Mouse (Mus musculus) liver, embryonic 14.5 days (tissue): ENCODE results near the gene Zbtb33. TPM values are rescaled to one million over a fixed set of nuclear protein-coding genes. Genes with fewer than 3 reads are reported as not detected.

ENCODE experiments used
- ATAC-seq: fragments of 200-750 bp; cut with Nextera tagmentation; 2 replicates; pipeline ENCODE4 v1.8.0; 2017; ENCODE audit warnings: moderate number of reproducible peaks, mild to moderate bottlenecking, moderate library complexity; ENCODE audit not compliant: insufficient read depth
- DNase-seq, 3 experiments: peaks; one replicate each; pipeline ENCODE4 v3.0.0-alpha.2; 2012 to 2013; ENCODE audit warnings: low read depth in 3 of 3, low spot score in 3 of 3
- H3K27ac ChIP-seq: fragments of 300-500 bp; sonication (generic); 2 replicates; pipeline ENCODE4 v1.5.1; 2014; ENCODE audit warnings: moderate library complexity, mild to moderate bottlenecking, control low read depth, inconsistent platforms
- H3K27me3 ChIP-seq: fragments of 300-500 bp; sonication (generic); 2 replicates; pipeline ENCODE4 v1.6.1; 2014; ENCODE audit warnings: mild to moderate bottlenecking, low read length, moderate library complexity; ENCODE audit not compliant: control insufficient read depth, insufficient read depth
- H3K36me3 ChIP-seq: fragments of 300-500 bp; sonication (generic); replicated peaks from 2 replicates; pipeline ENCODE4 v1.6.1; 2014; ENCODE audit warnings: low read depth; ENCODE audit not compliant: control insufficient read depth, insufficient read depth
- H3K4me1 ChIP-seq, 2 experiments: fragments of 200-500 bp in 1 of 2; fragments of 300-500 bp in 1 of 2; sonication (generic) in 1 of 2; replicated peaks; 2 replicates each; pipeline ENCODE4 v1.6.1; 2012 to 2014; ENCODE audit warnings: antibody characterized with exemption in 1 of 2, inconsistent platforms in 1 of 2, low read length in 1 of 2; ENCODE audit not compliant: control insufficient read depth in 2 of 2, insufficient read depth in 2 of 2
- H3K4me2 ChIP-seq: fragments of 300-500 bp; sonication (generic); 2 replicates; pipeline ENCODE4 v1.6.1; 2014; ENCODE audit warnings: low read depth, mild to moderate bottlenecking, control low read depth, moderate library complexity
- H3K4me3 ChIP-seq, 2 experiments: fragments of 200-500 bp in 1 of 2; fragments of 300-500 bp in 1 of 2; sonication (generic) in 1 of 2; 2 replicates each; pipeline ENCODE4 v1.5.1; 2012 to 2014; ENCODE audit warnings: low read depth in 2 of 2, low read length in 2 of 2, mild to moderate bottlenecking in 2 of 2, control low read depth in 1 of 2, inconsistent platforms in 1 of 2, moderate library complexity in 1 of 2; ENCODE audit not compliant: insufficient read depth in 1 of 2
- H3K9ac ChIP-seq: fragments of 300-500 bp; sonication (generic); replicated peaks from 2 replicates; pipeline ENCODE4 v1.6.1; 2014; ENCODE audit warnings: mild to moderate bottlenecking, control low read depth, moderate library complexity
- H3K9me3 ChIP-seq: fragments of 300-500 bp; sonication (generic); 2 replicates; pipeline ENCODE4 v1.6.1; 2016; ENCODE audit warnings: low read length, mixed read lengths; ENCODE audit not compliant: control insufficient read depth
- CTCF ChIP-seq: IDR thresholded peaks from 2 replicates; pipeline ENCODE4 v1.5.1; 2016; ENCODE audit warnings: antibody characterized with exemption, low read depth, control low read depth
- EP300 ChIP-seq: IDR thresholded peaks from 2 replicates; pipeline ENCODE4 v1.6.1; 2016; ENCODE audit warnings: antibody characterized with exemption, low read depth
- WGBS: fragments of 180-500 bp; shearing (Covaris S2); extraction: QIAGEN DNeasy Blood & Tissue Kit; methylation state at CpG from one replicate; pipeline ENCODE4 v1.1.7; 2014; ENCODE audit not compliant: insufficient replicate concordance; 5-methylcytosine and 5-hydroxymethylcytosine counted together
- microRNA-seq: library from miRNA; unstranded; fragments of <30 nt; microRNA quantifications from one replicate; pipeline ENCODE4, GENCODE M21; 2016
- polyA plus RNA-seq, 2 experiments: library from polyadenylated mRNA; depleted of rRNA in 1 of 2; stranded (reverse) in 1 of 2; unstranded in 1 of 2; fragments of >200 nt; fragmentation: Nextera tagmentation in 1 of 2; extraction: Ambion mirVana in 1 of 2; gene quantifications; 2 replicates each; pipeline versions ENCODE4 v1.2.1 to v1.2.3; 2012 to 2014

The Zbtb33 gene
- polyA plus RNA-seq, 2 experiments: 1.3 to 2.6 TPM

DNA sequence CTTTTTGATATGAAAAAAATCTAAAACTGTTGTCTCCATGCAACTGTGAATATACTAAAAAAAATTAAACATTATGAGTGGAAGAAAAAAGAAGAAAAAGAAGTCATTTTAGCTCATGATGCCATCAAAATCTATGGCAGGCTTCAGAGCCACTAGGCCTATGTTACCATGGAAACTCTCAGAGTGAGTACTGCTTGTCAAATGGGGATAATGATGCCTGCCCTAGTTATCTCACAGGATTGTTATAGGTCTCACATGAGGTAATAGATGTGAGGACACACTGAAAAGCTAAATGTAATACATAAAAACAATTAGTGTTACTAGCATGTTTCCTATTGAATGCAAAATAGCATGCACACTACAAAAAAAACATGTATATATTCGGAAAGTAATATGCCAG lies 40.3 kb downstream of the Zbtb33 start:
- no peaks in the 10 kb centered on the region for H3K4me1 ChIP-seq
- no peak overlapping the region for H3K4me2 ChIP-seq
- no peak overlapping the region for H3K27ac ChIP-seq
- H3K36me3 ChIP-seq: no peaks in the 10 kb centered on the region
- no peaks in the 10 kb centered on the region for H3K9me3 ChIP-seq
- H3K4me3 ChIP-seq: no peak overlapping the region
- H3K27me3 ChIP-seq: no peaks in the 10 kb centered on the region
- no peak overlapping the region for H3K9ac ChIP-seq
- TF ChIP-seq CTCF: no peak
- no peak for TF ChIP-seq EP300
- no peak for ATAC-seq
- WGBS: 53% methylated on average over 1 of the region's 1 CpGs
- DNase-seq: no peak

DNA sequence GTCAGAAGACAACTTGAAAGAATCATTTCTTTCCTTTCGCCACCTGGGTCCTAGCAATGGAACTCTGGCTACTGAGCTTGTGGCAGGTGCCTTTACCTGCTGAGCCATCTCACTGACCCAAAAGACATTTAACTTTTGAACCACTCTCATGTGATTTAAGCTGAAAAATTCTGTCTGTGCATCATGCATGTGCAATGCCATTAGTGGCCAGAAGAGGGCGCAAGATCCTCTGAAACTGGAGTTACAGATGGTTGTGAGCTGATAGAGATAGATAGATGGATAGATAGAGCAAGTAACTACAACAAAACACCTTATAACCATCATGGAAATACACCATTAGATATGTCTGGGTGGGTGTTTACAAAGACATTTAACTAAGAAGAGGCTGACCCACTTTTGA lies 48.1 kb downstream of the Zbtb33 start:
- H3K9ac ChIP-seq: no peak overlapping the region
- no peaks in the 10 kb centered on the region for H3K4me1 ChIP-seq
- H3K36me3 ChIP-seq: no peaks in the 10 kb centered on the region
- 25% methylated on average over 2 of the region's 2 CpGs for WGBS
- H3K27me3 ChIP-seq: no peaks in the 10 kb centered on the region
- no peak overlapping the region for H3K27ac ChIP-seq
- H3K9me3 ChIP-seq: no peaks in the 10 kb centered on the region
- no peak overlapping the region for H3K4me3 ChIP-seq
- ATAC-seq: no peak
- TF ChIP-seq EP300: no peak
- TF ChIP-seq CTCF: peak; percentile 70
- no peak overlapping the region for H3K4me2 ChIP-seq
- DNase-seq: no peak

Small RNAs within 50 kb of the gene (microRNA-seq; reads per million reads assigned to microRNA genes)
- 1.3 reads per million for gene Mir3110

Other genes starting within 250 kb of the Zbtb33 start
- not detected in 2 replicates for gene Btg1-ps1, start 171.0 kb upstream of the Zbtb33 start, polyA plus RNA-seq (2012; rRNA removed)
- not detected in 2 replicates for gene Btg1-ps1, start 171.0 kb upstream of the Zbtb33 start, polyA plus RNA-seq (2014; fragmentation: Nextera tagmentation; extraction: Ambion mirVana)
- not detected in 2 replicates for gene Btg1-ps2, start 146.7 kb upstream of the Zbtb33 start, polyA plus RNA-seq (2012; rRNA removed)
- not detected in 2 replicates for gene Btg1-ps2, start 146.7 kb upstream of the Zbtb33 start, polyA plus RNA-seq (2014; fragmentation: Nextera tagmentation; extraction: Ambion mirVana)
- gene Rhox10, start 123.3 kb upstream of the Zbtb33 start, polyA plus RNA-seq (2012; rRNA removed): not detected in 2 replicates
- gene Rhox10, start 123.3 kb upstream of the Zbtb33 start, polyA plus RNA-seq (2014; fragmentation: Nextera tagmentation; extraction: Ambion mirVana): not detected in 2 replicates
- not detected in 2 replicates for gene Rhox11, start 104.7 kb upstream of the Zbtb33 start, polyA plus RNA-seq (2012; rRNA removed)
- not detected in 2 replicates for gene Rhox11, start 104.7 kb upstream of the Zbtb33 start, polyA plus RNA-seq (2014; fragmentation: Nextera tagmentation; extraction: Ambion mirVana)
- gene Rhox12, start 78.9 kb upstream of the Zbtb33 start, polyA plus RNA-seq (2012; rRNA removed): not detected in 2 replicates
- gene Rhox12, start 78.9 kb upstream of the Zbtb33 start, polyA plus RNA-seq (2014; fragmentation: Nextera tagmentation; extraction: Ambion mirVana): not detected in 2 replicates
- not detected in 2 replicates for gene Rhox13, start 68.6 kb upstream of the Zbtb33 start, polyA plus RNA-seq (2012; rRNA removed)
- not detected in 2 replicates for gene Rhox13, start 68.6 kb upstream of the Zbtb33 start, polyA plus RNA-seq (2014; fragmentation: Nextera tagmentation; extraction: Ambion mirVana)
- gene Tmem255a, start 62.6 kb downstream of the Zbtb33 start, polyA plus RNA-seq (2012; rRNA removed): 0.41 and 0.44 TPM in 2 replicates
- 1.4 TPM in 2 replicates for gene Tmem255a, start 62.6 kb downstream of the Zbtb33 start, polyA plus RNA-seq (2014; fragmentation: Nextera tagmentation; extraction: Ambion mirVana)
- not detected in 2 replicates for gene Atp1b4, start 126.4 kb downstream of the Zbtb33 start, polyA plus RNA-seq (2012; rRNA removed)
- gene Atp1b4, start 126.4 kb downstream of the Zbtb33 start, polyA plus RNA-seq (2014; fragmentation: Nextera tagmentation; extraction: Ambion mirVana): not detected in 2 replicates